Mouse (Mus musculus): ENCODE results near the gene Slc6a20a. TPM values are rescaled to one million over a fixed set of nuclear protein-coding genes. Genes with fewer than 3 reads are reported as not detected.

Slc6a20a gene
- polyA plus RNA-seq, 1 experiment from 2014 or later = 13.1 TPM

Other genes with a start within 250 kb of the Slc6a20a start
- gene Limd1, start 200.2 kb downstream of the Slc6a20a start, polyA plus RNA-seq (2014; fragmentation: Nextera tagmentation; extraction: Ambion mirVana) = 11.8 and 16.4 TPM in 2 replicates
- gene Sacm1l, start 149.1 kb downstream of the Slc6a20a start, polyA plus RNA-seq (2014; fragmentation: Nextera tagmentation; extraction: Ambion mirVana) = 50.4 and 57.0 TPM in 2 replicates
- 0.18 and 0.33 TPM in 2 replicates for gene Slc6a20b, start 46.3 kb downstream of the Slc6a20a start, polyA plus RNA-seq (2014; fragmentation: Nextera tagmentation; extraction: Ambion mirVana)
- 0.16 and 0.51 TPM in 2 replicates for gene Ccr9, start 446 bp downstream of the Slc6a20a start, polyA plus RNA-seq (2014; fragmentation: Nextera tagmentation; extraction: Ambion mirVana)
- gene Lztfl1, start 38.8 kb upstream of the Slc6a20a start, polyA plus RNA-seq (2014; fragmentation: Nextera tagmentation; extraction: Ambion mirVana) = 55.0 and 60.7 TPM in 2 replicates
- gene Cxcr6, start 127.6 kb upstream of the Slc6a20a start, polyA plus RNA-seq (2014; fragmentation: Nextera tagmentation; extraction: Ambion mirVana) = 0.11 TPM in 2 replicates
- 9.7 and 10.2 TPM in 2 replicates for gene Fyco1, start 173.0 kb upstream of the Slc6a20a start, polyA plus RNA-seq (2014; fragmentation: Nextera tagmentation; extraction: Ambion mirVana)
- 0.04 TPM in 1 of 2 replicates, not detected in the other for gene Xcr1, start 183.1 kb upstream of the Slc6a20a start, polyA plus RNA-seq (2014; fragmentation: Nextera tagmentation; extraction: Ambion mirVana)

Measured in midbrain, embryonic 14.5 days (tissue).